Mouse (Mus musculus): ENCODE data around the gene Selplg.
"Not testable (repeated sequence)": the region's sequence is repeated elsewhere in the genome, so short reads cannot be mapped to it uniquely, and the experiment has no call there.

The Selplg gene

DNA sequence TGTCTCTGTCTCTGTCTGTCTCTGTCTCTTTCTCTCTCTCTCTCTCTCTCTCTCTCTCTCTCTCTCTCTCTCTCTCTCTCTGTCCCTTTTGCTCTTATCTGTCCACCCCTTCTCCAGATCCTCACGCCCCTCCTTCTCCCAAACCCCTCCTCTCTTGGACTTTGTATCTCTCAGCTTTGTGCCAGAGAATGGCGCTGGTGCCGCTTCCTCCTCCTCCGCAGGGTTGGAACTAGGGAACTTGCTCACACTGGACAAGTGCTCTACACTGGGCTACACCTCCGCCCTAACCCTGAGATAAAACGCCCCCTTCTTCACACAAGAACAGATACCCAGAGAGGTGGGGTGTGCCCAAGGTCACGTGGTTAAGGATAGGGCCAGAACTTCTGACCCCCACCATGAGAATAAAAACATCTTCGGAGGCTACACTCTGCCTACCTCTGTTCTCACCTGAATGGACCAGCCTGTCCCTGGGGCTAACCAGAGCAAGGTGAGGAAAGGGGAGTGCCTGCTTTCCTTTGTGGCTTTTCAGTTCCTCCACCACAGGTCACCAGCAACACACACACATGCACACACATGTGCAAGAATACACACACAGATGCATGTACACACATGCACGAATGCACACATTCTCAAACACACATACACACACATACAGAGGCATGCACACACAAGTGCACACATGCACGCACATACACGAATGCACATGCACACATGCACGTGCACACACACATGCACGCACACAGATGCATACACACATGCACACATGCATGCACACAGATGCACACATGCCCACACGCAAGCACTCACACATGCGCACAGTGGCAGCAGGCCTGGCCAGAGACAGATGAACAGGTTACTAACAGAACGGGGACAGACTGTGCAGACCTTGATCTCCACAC is 41.0 kb downstream of the Selplg start:
- no peak for DNase-seq (ENCODE audit: low read depth, low spot score)

- DNase-seq (ENCODE audit: low read depth, low spot score), result no peak
Measured at GRCm38 (mm10) chr5:113790453-113791196, 41.8 kb downstream of the Selplg start.

- peak; percentile 61 for DNase-seq (ENCODE audit: low read depth, low spot score)
Measured at GRCm38 (mm10) chr5:113789075-113789788, 43.2 kb downstream of the Selplg start.

GRCm38 (mm10) chr5:113788645-113789044 is 43.8 kb downstream of the Selplg start:
- no peak for DNase-seq (ENCODE audit: low read depth, low spot score)

GRCm38 (mm10) chr5:113786985-113787384 is 45.5 kb downstream of the Selplg start:
- no peak for DNase-seq (ENCODE audit: low read depth, low spot score)

- not testable (repeated sequence) for DNase-seq (ENCODE audit: low read depth, low spot score)
Measured at GRCm38 (mm10) chr5:113784104-113784503, 48.3 kb downstream of the Selplg start.

DNA sequence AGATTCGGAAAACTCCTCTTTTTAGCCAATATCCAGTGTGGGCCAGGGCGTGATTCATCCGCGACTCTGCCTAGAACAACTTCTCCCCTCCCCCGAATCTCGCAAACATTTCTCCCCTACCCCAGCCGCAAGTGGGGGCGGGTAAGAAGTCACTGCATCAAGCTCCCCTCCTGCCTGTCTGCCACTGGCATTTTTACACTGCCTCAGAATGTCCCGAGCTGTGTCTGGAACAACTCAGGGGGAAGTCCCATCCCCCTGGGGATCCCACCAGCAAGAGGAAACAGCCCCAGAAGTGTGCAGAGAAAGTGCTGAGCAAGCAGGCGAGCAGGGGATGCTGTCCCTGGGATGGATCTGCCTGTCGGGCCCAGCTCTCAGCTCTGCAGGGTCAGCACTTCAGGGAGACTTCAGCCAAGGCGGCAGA is 48.9 kb downstream of the Selplg start:
- DNase-seq (ENCODE audit: low read depth, low spot score), result peak; percentile 59

- no peak for DNase-seq (ENCODE audit: low read depth, low spot score)
Measured at GRCm38 (mm10) chr5:113782624-113783023, 49.8 kb downstream of the Selplg start.

DNA sequence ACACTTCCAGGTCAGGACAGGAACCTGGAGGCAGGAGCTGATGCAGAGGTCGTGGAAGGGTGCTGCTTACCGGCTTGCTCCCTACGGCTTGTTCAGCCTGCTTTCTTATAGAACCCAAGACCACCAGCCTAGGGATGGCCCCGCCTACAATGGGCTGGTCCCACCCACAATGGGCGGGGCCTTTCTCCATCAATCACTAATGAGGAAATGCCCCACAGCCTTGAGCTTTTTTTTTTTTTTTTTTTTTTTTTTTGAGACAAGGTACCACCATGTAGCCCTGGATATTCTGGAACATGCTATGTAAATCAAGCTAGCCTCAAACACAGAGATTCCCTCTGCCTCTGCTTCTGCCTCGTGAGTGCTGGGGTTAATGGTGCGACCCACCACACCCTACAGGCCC is 50.6 kb downstream of the Selplg start:
- no peak for DNase-seq (ENCODE audit: low read depth, low spot score)

- DNase-seq (ENCODE audit: low read depth, low spot score), result no peak
Measured at GRCm38 (mm10) chr5:113781254-113781653, 51.2 kb downstream of the Selplg start.

DNA sequence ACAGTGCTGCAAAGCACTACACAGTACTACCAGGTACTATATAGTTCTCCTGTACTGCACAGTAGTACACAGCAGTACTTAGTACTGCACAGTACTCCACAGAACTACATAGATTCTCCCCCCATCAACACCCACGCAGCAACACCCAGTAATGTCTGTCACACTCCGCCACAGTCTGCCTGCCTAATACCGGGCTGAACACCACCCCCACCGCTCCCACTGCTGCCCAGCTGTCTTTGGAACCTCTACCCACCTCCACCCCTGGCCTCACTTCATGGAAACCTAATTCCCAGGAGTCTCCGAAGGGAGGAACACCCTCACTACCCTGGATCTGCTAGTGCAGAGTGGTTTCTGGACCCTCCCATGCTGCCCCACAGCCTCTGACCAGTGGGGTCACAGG is 51.7 kb downstream of the Selplg start:
- no peak for DNase-seq (ENCODE audit: low read depth, low spot score)

- no peak for DNase-seq (ENCODE audit: low read depth, low spot score)
Measured at GRCm38 (mm10) chr5:113780082-113780752, 52.2 kb downstream of the Selplg start.

DNA sequence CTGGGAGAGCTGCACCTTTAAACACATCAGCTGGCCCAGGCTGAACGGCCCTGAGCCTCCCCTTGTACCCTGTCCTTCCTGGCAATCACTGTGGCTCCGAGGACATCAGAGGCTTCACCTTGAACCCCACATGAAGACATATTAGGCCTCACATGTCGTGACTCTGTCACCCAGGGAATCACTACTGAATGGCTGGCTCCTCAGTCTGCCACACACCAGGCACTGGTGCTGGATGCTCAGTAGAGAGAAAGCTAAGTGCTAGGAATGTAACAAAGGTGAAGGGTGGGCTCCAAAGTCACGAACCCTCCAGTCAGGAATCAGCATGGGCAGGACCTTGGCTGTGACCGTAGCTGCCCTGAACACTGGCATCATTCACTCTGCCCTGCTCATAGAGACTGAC is 52.9 kb downstream of the Selplg start:
- no peak for DNase-seq (ENCODE audit: low read depth, low spot score)

- DNase-seq (ENCODE audit: low read depth, low spot score), result not testable (repeated sequence)
Measured at GRCm38 (mm10) chr5:113777728-113778127, 54.7 kb downstream of the Selplg start.

DNA sequence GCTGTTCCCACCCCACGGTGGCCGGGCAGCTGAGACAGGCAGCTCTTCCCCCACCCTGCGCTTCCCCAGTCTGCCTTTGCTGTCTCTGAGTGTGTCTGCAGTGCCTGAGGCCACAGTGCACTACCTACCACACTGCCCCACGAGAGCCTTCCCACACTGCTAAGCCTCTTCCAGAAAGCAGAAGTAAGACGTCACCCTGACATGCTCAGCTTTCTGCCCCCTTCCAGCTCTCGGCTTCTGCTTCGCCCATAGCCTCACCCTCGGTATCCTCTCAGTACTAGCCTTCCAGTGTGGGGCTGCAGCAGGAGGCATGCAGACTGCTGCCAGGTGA is 55.6 kb downstream of the Selplg start:
- DNase-seq (ENCODE audit: low read depth, low spot score), result no peak

- DNase-seq (ENCODE audit: low read depth, low spot score), result no peak
Measured at GRCm38 (mm10) chr5:113776128-113776895, 56.1 kb downstream of the Selplg start.

DNA sequence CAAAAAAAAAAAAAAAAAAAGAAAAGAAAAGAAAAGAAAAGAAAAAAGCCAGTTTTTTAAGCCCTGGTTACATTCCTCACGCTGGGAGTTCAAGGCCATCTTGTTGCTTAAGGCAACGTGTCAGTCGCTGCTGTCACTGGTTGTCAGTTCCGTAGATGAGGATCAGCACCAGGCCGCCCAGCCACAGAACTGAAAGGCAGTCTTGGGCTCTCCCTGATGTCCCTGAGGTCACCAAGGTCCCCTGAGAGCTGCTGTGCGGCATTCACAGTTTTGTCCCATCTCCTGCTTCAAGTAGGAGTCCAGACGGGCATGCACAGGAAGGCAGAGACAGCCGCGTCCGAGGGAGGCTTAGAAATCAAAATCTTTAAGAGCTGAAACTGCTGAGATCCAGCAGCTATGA is 56.9 kb downstream of the Selplg start:
- DNase-seq (ENCODE audit: low read depth, low spot score), result no peak

DNA sequence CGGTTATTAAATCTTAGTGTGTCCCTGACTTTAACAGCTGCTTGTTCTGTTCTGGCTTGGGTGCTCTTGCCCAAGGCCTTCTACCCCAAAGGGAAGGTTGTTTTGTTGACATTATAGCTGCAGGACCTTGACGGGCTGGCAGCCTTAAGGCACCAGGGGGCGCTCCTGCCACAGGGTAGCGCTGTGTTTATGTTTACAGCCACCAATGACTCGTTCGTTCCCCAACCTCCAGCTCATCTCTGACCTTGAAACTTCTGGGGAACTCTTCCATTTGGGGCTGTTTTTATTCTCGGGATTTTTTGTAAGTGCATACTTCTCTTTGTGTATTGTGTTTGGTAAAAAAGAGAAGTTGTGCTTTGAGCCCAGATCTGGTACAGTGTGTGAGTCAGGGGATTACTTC is 58.8 kb downstream of the Selplg start:
- DNase-seq (ENCODE audit: low read depth, low spot score), result peak; percentile 87

DNA sequence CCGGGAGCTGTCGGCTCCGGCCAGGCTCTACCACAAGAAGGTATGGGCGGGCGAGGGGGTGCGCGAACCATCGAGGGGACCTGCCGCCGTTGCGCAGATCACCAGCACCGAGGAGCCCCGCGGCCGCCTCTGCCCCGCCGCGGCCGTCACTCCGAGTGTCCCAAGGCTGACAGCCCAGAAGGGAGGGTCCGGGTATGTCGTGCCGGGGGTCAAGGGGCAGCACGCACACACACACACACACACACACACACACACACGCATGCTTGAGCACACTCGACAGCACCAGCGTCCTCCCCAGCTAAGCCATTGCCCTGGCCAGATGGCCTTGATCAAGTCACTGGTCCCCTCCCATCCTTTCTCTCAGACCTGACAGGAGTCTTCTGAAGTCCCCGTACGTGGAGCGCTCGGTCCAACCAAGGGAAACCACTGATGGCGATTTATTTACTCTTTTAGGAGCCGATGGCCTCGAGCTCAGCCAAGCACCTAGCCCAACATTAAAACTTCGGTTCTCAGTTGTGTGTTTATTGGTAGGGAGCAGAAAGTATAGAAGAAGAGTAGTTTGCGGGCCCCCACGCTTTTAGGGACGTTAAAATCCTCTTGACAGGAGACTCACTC is 59.4 kb downstream of the Selplg start:
- DNase-seq (ENCODE audit: low read depth, low spot score), result no peak

DNA sequence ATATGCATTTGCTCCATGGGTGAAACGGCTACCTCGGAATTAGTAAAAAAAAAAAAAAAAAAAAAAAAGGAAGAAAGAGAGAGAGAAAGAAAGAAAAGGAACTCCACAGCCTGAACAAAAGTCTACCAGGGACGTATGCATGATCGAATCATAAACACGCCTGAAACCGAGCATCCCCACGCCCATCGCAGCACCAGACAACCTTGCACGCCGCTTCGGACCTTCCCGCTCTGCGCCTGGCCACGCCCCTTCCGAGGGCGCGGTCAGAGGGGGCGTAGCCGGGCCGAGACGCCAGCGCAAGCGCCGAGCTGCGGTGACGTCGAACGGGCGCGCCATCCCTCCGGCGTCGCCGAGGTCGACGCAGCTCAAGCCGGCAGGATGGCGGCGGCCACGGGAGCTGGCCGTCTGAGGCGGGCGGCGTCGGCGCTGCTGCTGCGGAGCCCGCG is 60.0 kb downstream of the Selplg start, which contains the start of the genes Sart3 and Iscu:
Gene Sart3, minus strand, starts transcription at position 61 of the 446 bp plus-strand sequence.
Gene Iscu, plus strand, starts transcription at position 299 of the 446 bp plus-strand sequence.
- peak; percentile 98 for DNase-seq (ENCODE audit: low read depth, low spot score)
